Mouse (Mus musculus) naive thymus-derived CD4-positive, alpha-beta T cell, adult 2 months (primary cell): ENCODE measurements at regions not wholly inside any gene's neighbourhood (a gene's known extent, or its start where the extent isn't known, plus 50 kb on each side); places are given as distances from the start of the nearest gene placed in this dataset.
A peak's percentile ranks its signal among the peaks of the same experiment; 100 is the strongest.

ENCODE experiments used
- DNase-seq: peaks from one replicate; pipeline ENCODE4 v3.0.0-alpha.2; 2011; ENCODE audit warnings: low read depth

DNA sequence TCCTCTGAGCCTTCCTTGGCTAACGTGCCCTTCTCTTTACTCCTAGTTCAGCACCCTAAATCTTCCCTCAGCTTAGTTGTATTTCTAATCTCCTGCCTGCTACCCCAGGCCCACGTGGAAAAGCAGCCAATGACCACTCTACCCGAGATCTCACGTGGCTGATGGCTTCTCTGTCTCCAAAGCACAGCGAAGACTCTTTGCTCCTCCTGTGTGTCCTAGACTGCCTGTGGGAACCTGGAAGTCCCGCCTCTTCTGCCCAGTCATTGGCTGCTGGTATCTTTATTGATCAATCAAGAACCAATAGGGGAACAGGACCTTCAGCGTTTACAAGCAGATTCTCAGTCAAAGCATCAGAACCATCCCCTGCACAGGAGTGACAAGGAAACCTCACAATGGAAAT, 54.8 kb downstream of the Gm19935 start:
- DNase-seq, result no peak

DNA sequence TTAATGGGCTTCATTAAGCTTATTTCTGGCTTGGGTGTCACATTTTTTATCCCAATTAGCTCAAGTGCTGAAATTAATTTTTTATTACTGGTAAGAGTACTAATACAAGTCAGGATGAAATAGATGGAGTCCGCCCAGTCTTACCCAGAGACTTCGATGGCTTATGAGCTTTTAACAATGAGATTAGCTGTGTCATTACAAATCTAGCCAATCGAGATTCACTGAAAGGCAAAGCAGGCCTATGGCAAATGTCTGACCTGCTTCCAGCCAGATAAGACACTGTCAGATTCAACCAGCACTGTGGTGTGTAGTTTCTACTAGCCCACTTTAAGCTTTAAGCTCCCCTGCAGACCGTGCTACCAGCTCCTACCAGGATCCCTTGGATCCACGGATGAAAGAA, 55.2 kb downstream of the Gm19935 start:
- DNase-seq, result no peak

DNA sequence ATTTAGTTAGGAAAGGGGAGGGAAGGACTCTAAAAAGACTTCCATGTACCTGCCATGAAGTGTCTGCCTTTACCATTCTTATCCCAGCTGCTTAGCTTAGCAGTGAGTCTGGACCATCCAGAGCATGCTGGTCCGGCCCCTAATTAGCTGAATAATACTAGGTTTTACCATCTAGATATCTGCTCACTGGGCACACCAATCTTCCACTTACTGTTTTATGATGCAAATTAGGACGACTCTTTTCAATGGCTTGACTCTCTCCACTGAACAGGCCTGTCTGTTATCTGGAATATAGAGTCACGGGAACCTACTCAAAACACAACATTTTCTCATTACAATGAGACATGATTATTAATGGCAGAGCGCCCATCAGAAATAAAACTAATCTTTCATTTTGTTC, 55.7 kb downstream of the Gm19935 start:
- DNase-seq, result no peak

DNA sequence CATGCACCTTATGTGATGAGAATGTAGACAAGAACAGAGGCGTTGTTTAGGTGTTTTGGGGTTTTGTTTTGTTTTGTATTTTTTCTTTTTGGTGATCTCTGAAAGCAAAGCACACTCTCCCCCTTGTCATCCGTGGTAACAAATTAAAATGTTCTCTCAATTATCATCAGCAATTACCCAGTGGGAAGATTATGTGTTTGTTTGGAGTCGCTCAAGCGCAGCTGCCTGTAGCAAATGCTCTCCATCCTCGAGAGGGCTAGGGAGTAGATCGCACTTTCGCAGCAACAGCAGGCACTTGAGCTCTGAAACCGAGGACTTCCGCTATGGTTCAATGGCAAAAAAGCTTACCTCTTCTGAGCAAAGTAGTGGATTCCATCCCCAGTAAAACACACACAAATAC, 57.7 kb downstream of the Gm19935 start:
- no peak for DNase-seq

DNA sequence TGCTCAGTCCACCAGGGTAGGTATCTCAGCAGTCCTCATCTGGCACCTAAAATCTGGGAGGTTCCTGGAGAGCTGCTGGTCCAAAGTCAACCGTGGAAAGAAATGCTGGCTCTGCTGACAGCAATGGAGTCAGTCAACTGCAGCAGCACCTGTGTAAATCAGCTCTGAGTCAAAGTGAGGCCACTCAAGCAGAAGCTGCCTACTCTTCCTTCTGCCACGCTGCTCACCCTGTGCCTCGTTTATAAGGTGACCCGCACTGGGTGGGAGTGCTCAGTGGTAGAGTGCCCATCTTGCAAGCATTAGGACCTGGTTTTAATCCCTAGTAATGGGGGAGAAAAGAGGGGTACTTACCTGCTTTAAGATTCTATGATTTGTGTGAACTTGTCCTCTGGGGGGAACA, 62.2 kb downstream of the Gm19935 start:
- no peak for DNase-seq

DNA sequence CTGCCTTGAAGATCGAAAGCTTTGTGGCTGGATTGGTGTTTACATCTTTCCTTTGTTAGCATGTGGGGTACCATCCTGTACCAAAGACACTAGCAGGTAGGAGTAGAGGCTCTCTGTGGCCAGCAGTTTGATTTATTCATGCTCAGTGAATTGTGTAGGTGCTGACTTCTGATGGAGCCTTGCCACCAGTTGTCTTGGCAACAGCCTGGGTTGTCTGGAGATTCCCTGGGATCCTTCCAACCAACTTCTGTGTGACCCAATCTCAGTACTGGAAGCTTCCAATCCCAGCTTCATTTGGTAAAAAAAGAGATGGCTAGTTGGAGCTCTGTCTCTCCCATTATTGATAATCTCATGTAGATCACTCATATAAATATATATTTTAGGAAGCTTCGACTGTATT, 73.6 kb downstream of the Gm19935 start:
- DNase-seq, result no peak

DNA sequence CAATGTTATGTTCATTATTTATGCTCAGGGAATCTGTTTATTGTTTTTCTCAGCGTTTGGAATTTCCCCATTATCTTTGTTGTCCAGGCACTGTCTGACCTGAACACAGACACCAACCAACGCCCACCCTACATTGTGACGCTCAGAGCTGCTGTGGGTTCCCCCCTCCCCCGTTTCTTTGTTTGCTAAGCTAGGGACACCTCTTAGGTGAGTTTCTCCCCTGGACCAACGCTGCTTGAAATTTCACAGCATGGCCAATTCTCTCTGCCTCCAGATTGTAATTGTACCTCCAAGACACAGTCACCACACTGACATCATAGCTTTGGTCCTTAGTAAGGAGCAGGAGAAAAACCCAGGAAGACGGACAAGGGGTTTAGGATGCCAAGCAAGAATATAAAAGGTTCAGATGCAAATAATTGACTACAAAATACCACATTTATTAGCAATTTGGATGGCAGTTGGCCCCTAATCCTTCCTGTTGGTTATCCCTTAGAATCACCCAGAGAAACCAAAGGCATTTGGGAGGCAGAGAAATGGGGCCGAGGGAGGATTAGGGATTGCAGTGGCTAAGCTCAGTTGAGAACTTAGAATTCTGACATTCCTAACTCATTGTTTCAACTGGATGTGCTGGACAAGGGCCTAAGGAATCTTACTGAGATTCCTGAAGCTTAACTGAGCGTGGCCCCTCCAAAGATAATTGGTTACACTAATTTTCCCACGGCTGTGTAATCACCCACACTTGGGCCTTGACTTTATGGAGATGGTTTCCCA, 76.0 kb downstream of the Gm19935 start:
- no peak for DNase-seq

DNA sequence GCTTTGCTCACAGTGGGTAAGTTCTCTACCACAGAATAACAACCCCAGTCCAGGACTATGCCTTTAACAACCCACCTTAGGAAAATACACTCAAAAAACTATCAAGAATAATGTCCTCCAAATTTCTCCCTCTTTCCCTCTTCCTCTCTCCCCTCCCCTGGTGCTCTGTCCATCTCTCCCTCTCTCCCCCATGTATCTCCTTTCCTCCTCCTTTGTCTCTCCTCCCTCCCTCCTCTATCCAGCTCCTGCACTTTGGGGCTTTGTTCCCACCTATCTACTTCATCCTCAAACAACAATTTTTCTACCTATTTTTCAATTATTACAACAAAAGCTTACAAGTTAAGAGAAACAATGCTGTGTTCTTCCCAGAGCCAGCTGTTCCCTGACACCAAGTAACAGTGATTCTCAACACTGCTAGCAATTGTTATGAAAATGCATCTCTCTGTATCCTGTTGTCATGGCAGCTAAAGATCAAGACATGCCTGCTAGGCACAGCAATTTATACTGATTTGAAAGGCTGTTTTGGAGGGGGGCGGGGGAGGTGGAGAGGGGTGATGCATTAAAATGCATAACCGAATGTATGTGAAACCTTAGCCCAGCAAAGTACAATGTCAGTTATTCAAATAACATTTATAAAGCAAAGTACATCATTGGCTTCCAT, 76.8 kb downstream of the Gm19935 start:
- DNase-seq, result no peak

DNA sequence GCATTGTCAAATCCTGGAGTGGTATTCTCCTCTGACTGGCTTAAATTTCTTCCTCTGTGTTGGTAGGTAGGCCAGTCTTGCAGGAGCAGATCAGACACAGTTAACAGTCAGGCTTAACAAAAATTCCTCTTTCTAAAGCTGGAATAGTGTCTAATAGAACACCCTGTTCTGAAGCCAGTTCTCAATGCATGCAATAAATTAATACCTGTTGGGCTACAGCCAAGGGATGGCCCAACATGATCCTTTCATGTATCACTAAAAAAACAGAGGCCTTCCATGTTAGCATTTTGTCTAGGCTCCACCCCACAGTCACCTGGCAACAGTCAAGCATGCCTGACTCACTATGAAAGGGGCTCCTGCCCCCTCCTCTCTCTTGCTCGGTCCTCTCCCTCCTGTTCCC, 89.2 kb downstream of the Gm19935 start:
- no peak for DNase-seq

DNA sequence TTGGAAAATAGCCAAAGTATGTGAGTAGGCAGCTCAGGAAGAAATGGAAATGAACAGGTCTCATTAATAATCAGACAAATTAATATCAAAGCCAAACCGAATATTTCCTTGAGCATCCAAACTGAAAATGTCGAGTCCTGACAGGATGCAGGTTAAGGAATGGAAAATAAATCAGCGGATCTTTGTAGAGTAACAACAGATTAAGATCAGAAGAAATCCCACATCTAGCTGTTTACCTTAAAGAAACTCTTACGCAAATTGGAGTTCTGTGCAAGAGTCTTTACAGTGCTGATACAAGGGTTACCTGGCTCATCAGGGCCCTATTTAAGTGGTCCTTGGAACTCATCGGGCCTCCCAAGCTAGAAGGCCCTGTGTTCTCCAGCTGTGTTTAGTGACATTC, 92.0 kb downstream of the Gm19935 start:
- DNase-seq, result no peak

DNA sequence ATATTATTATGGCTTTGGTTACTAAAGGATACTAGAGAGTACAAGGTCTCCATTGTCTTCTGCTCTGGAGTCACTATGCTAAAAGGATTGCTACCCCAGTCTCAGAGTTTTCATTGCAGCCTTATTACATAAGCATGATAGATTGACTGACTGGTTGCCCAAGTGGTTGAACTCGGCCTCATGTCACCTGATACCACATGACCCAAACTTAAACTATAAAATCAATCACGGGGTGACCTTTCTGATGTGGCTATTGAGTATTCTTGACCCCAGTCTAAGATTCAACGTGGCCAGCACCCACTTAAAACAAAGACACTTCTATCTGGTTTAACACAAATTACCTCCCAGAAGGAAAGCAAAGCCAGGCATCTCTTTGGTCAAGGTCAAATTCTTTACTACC, 100.8 kb downstream of the Gm19935 start:
- no peak for DNase-seq

DNA sequence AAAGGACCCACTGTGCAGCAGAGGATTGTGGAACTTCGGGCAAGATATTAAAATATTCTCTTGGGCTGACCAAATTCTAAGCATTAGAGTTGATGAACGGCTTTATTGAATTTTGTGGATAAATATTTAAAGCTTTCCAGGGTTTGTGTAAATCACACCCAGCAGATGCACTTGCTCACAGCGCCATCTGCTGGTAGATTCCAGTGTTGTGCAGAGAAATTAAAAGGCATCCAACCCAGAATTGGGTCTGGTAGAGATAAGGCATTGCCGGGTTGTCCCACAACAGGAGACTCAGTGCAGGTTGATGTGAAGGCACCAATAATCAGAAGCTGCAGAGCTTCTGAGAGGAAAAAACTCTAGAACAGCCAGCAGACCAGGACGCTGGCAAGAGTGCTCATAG, 108.7 kb downstream of the Gm19935 start:
- DNase-seq, result peak; percentile 23

DNA sequence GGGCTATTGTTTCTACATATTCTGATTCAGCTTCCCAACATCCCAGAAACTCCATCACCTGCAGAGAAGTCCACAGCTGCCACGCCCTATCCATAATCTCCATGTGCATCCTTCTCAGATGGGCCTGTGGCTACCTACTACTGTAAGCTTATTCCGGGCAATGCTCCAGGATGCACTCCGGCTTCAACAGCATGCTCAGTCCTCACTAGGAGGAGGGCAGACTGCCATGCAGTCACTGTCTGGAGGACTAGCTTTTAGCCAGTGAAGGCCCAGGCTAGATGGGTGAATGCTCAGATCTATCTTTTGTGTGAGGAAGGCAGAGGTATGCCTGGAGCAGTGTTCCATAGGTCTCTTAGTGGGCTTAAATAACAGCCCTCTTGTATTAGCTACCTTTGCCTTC, 124.7 kb downstream of the Gm19935 start:
- no peak for DNase-seq

DNA sequence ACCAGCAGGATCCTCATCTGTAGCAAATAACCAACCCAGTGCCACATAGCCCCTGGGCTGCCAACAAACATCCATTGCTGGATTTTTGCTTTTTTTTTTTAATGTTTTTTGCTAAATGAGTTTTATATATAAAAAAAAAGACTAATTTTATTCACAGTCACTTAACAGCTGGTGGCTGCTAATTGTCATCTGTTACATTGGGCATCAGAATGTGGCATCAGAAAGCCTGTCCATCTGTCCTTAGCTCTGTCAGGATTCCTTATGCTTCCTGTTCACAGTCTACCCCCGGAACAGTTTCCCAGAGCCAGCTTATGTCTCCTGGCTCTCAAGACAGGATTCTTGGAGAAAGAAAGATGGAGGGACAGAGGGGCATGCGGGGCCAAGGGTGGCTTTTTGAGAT, 132.1 kb downstream of the Gm19935 start:
- no peak for DNase-seq

DNA sequence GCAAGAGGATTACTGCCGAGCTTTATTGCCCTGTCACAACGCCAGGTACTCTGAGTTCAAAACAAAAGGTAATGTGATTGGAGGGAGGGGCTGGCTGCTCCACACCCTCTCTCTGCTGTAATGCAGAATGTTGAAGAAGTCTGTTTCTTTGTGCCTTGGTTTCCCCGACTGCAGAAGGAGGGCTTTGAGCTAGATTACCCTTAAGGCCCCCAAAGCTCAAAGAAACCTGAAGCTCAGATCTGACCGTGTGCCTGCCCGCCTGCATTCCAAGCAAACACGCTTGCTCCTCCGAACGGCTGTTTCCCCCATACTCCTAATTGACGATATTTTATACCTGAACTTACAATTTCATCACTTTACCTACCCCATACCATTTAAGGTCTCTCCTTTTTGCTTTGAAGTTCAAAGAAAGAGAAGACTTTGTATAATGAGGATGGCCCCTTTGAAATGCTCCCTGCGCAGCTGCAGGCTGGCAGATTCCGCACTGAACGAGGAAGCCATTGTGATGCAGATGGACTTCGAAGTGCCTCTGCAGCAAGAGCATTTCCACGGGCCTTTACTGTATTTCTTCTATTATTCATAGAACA, 146.6 kb downstream of the Gm19935 start:
- DNase-seq, result no peak

DNA sequence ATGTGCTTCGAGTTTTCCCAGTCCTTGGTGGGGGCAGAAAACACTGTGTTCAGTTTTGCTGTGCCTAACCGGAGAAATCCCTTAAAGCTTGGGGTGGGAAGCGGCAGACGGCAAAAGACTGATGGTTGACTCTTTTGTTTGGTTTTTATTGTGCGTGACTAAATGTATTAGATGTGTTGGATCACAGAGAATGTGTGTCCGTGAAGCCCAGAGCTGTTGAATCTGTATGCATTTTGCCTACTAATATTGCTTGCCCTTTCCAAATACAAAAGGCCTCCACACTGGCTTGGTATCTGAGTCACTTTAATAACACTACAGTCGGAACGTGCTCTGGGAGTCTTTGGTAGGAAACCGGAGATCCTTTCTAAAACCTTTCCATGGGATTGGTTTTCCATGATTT, 147.8 kb downstream of the Gm19935 start:
- DNase-seq, result no peak

DNA sequence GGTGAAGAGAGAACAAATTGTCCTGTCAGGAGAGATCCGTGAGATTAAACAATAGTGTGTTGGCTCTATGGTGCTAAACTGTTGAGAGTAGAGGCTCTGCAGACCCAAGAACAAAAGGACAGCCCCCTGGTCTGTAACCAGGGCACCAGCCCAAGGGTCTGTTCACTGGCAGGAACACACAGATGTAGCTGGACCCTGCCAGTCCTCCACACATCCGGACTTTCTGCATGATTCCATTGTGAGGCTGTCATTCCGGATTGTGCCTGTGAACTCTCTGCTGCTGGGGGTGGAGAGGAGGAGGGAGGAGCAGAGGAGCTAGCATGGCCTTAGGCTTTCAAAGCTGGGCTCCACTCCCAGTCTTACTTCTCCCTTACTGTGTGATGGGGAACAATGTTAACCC, 158.1 kb downstream of the Gm19935 start:
- no peak for DNase-seq

DNA sequence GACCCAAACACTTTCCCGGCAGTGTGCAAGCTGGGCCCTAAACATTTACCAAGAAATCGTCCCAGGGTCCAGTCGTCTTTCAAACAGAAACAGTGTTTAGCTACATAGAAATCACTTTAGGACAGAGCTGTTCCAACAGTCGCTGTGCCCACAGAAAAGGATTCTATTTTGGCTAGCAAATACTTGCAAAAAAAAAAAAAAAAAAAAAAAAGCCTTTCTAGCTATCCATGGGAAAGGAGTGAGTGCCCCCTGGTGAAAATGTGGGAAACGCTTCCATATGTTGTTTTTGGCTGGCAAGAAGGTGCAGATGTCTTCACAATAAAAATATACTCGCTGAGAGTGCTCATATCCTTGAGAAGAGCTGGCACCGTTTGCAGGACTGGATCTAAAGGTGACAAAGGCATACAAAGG, 159.5 kb downstream of the Gm19935 start:
- DNase-seq, result no peak

DNA sequence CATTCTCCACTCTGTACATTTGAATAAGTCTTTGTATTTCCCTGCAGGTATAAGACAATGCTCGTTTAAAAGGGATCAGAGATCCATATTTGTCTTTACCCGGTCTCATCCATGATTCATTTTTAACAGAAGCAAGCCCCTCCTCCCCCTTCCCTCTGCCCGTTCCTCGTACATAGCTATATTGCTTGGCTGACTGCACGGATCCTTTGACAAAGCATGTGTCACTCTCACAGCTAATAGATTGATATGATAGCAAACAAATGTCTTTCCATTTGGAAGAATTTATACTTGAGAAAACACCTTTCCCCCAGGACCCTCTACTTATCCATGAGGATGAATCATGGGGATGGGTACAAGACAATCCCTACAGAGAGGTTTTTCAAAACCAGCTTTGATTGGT, 160.1 kb downstream of the Gm19935 start:
- no peak for DNase-seq

DNA sequence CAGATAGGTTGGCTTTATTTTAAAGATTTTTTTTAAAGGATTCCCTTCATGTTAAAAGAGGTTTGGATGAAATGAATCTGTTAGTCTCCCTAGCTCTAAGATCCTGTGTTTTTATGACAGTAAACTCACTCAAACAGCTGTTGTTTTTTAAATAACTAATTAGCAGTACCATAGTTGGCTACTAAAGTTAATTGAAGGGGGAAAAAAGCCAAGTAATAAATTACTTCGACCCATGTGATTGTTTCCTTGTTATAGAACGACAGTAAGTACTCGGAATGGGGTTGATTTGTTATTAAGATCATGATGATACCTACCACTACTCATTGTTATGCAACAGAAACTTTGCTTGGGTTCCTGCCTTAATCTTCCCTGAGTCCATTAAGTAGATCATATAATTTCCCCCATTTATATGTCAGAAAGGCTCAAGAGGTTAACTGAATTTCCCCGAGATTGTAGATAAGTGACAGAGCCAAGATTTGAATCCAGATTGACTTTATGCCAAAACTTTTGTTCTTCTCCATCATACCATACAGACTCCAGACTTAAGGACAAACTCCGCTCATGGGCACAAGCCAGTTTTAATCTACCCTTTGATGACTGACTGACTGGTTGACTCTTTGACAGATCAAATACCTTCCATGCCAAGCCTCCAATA, 160.6 kb downstream of the Gm19935 start:
- no peak for DNase-seq

DNA sequence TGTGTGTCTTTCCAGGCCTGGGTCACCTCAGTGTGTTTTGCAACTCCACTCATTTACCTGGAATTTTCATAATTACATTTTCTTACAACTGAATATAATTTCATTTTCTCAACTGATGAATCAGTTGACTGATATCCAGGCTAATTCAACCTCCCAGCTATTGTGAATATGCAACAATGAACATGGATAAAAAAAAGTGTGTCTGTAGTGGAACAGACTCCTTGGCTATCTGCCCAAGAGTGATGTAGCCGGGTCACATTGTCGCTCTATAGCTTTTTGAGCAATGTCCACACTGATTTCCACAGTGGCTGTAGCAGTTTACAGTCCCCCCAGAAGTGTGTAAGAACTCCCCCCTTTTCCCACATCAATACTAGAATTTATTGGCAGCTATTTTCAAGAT, 162.4 kb downstream of the Gm19935 start:
- no peak for DNase-seq

DNA sequence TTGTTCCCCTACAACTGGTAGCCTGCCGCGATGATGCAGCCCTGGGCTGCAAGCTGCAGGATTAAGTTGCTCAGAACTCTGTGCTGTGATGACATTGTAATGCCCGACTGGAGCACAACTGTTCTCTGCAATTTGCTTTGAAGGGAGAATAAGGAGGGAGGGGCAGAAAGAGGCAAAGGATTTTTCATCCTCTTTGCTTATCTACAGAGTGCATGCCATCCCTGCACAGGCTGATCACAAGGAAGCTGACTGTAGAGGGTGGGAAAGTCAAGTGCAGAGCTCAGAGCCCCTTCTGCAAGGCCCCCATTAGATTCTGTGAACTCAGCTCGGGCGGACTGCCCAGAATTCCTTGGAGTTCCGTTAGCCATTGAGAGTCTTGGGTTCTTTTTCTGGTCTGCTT, 174.8 kb downstream of the Gm19935 start:
- DNase-seq, result no peak

DNA sequence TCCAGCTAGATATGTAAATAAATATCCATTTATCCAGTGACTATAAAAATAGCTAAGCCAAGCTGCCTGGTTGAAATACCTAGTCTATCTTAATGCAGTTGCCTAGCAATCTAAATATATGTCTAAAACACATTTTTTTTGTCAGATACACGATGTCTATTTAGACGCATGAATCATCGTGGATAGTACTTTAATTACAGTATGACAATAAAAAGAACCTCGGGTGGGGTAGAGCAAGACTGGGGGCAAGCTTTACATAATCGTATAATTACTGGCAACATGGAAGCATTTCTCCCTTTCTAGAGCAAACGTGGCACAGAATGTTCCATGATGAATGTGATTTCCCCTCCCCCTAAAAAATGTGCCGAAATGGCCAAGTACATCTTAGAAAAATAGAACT, 180.4 kb downstream of the Gm19935 start:
- no peak for DNase-seq
